ENCODE assay signal across 24 mouse cellular contexts in genomic region chr17:49124642-49125041, GRCm38 (mm10).
DNase-seq lines count a peak whose midpoint lies in the region; ATAC-seq and TF ChIP-seq lines count a peak whose summit lies in the region.
"Had no signal": no experiment of that assay in that cellular context is flagged by ENCODE, and none has a peak within 500 bp of the region (broad histone marks: within the 10 kb centered on the region; RNA-seq: fewer than 3 reads in every experiment).

No protein-coding gene starts in this region.

- TF ChIP-seq CTCF in forebrain, postnatal 0 days (IDR thresholded peaks at IDR 0.05; ENCODE audit: low read depth): no peak
- no peak for TF ChIP-seq CTCF in brain, embryonic 14.5 days (IDR thresholded peaks at IDR 0.05; ENCODE audit: borderline replicate concordance, extremely low read depth, insufficient read depth, insufficient read length)

- no peak overlapping the region for H3K27ac ChIP-seq in forebrain, embryonic 14.5 days (ENCODE audit: low read depth, low read length)
- no peak overlapping the region for H3K27ac ChIP-seq in forebrain, embryonic 11.5 days (ENCODE audit: low read depth, low read length)
- no peak overlapping the region for H3K27ac ChIP-seq in forebrain, postnatal 0 days (ENCODE audit: low read depth, low read length)
- H3K27ac ChIP-seq in forebrain, embryonic 12.5 days: no peak overlapping the region
- H3K27ac ChIP-seq: embryonic facial prominence, embryonic 13.5 days; embryonic facial prominence, embryonic 15.5 days; forebrain, embryonic 13.5 days had no signal

- H3K36me3 ChIP-seq in forebrain, embryonic 14.5 days (ENCODE audit: control insufficient read depth, insufficient read depth, low read length): no peaks in the 10 kb centered on the region
- no peaks in the 10 kb centered on the region for H3K36me3 ChIP-seq in forebrain, embryonic 11.5 days (ENCODE audit: control insufficient read depth, insufficient read depth, low read length)
- H3K36me3 ChIP-seq in forebrain, postnatal 0 days (ENCODE audit: insufficient read depth): no peaks in the 10 kb centered on the region
- no peaks in the 10 kb centered on the region for H3K36me3 ChIP-seq in forebrain, embryonic 12.5 days (replicated peaks)
- H3K36me3 ChIP-seq: embryonic facial prominence, embryonic 13.5 days; embryonic facial prominence, embryonic 15.5 days; G1E had no signal

- H3K27me3 ChIP-seq in forebrain, embryonic 14.5 days (replicated peaks; ENCODE audit: control insufficient read depth, insufficient read depth, low read length): no peaks in the 10 kb centered on the region
- H3K27me3 ChIP-seq in forebrain, embryonic 11.5 days (ENCODE audit: control insufficient read depth, insufficient read depth, low read length): no peaks in the 10 kb centered on the region
- H3K27me3 ChIP-seq in forebrain, postnatal 0 days (ENCODE audit: insufficient read depth, low read length): no peaks in the 10 kb centered on the region
- H3K27me3 ChIP-seq in forebrain, embryonic 12.5 days: no peaks in the 10 kb centered on the region
- H3K27me3 ChIP-seq: CH12.LX; embryonic facial prominence, embryonic 13.5 days; embryonic facial prominence, embryonic 15.5 days; forebrain, embryonic 13.5 days; Patski had no signal

- no peak overlapping the region for H3K9ac ChIP-seq in forebrain, embryonic 14.5 days (ENCODE audit: low read length)
- H3K9ac ChIP-seq in forebrain, embryonic 11.5 days (ENCODE audit: low read length): no peak overlapping the region
- no peak overlapping the region for H3K9ac ChIP-seq in forebrain, postnatal 0 days
- H3K9ac ChIP-seq in forebrain, embryonic 12.5 days: no peak overlapping the region
- H3K9ac ChIP-seq: embryonic facial prominence, embryonic 13.5 days; embryonic facial prominence, embryonic 15.5 days; forebrain, embryonic 13.5 days had no signal

- H3K4me3 ChIP-seq in forebrain, embryonic 14.5 days (ENCODE audit: low read depth, low read length): no peak overlapping the region
- H3K4me3 ChIP-seq in forebrain, embryonic 11.5 days (ENCODE audit: low read depth, low read length): no peak overlapping the region
- H3K4me3 ChIP-seq in forebrain, postnatal 0 days (ENCODE audit: low read depth, low read length): no peak overlapping the region
- H3K4me3 ChIP-seq in forebrain, embryonic 12.5 days (replicated peaks): no peak overlapping the region
- H3K4me3 ChIP-seq: embryonic facial prominence, embryonic 13.5 days; embryonic facial prominence, embryonic 15.5 days; erythroblast, embryonic 14.5 days; forebrain, embryonic 13.5 days had no signal

- no peaks in the 10 kb centered on the region for H3K9me3 ChIP-seq in forebrain, embryonic 14.5 days (replicated peaks; ENCODE audit: control insufficient read depth, low read length)
- no peaks in the 10 kb centered on the region for H3K9me3 ChIP-seq in forebrain, embryonic 11.5 days (ENCODE audit: control insufficient read depth, low read length)
- H3K9me3 ChIP-seq in forebrain, postnatal 0 days (ENCODE audit: low read length): no peaks in the 10 kb centered on the region
- no peaks in the 10 kb centered on the region for H3K9me3 ChIP-seq in forebrain, embryonic 12.5 days
- H3K9me3 ChIP-seq: embryonic facial prominence, embryonic 15.5 days; forebrain, embryonic 13.5 days had no signal

- WGBS in forebrain, embryonic 14.5 days: 75% methylated on average over 3 of the region's 3 CpGs
- 81% methylated on average over 3 of the region's 3 CpGs for WGBS in forebrain, embryonic 11.5 days
- 56% methylated on average over 3 of the region's 3 CpGs for whole genome bisulfite sequencing in forebrain, postnatal 0 days
- WGBS in forebrain, embryonic 12.5 days: 77% methylated on average over 3 of the region's 3 CpGs

- ATAC-seq in forebrain, embryonic 14.5 days: no peak
- no peak for ATAC-seq in forebrain, embryonic 11.5 days (replicated peaks; ENCODE audit: low FRiP score)
- ATAC-seq in forebrain, postnatal 0 days: peak; percentile 87
- no peak for ATAC-seq in forebrain, embryonic 12.5 days (ENCODE audit: low FRiP score)
- ATAC-seq: activated CD4-positive, CD25-positive, alpha-beta regulatory T cell, adult 4 months; CD4-positive, CD25-positive, alpha-beta regulatory T cell, adult 4 months; forebrain, embryonic 13.5 days; Patski had no signal

- H3K4me2 ChIP-seq in forebrain, embryonic 14.5 days (ENCODE audit: low read length): no peak overlapping the region
- no peak overlapping the region for H3K4me2 ChIP-seq in forebrain, embryonic 11.5 days (ENCODE audit: low read depth, low read length, severe bottlenecking)
- no peak overlapping the region for H3K4me2 ChIP-seq in forebrain, postnatal 0 days (ENCODE audit: low read depth)
- H3K4me2 ChIP-seq in forebrain, embryonic 12.5 days: no peak overlapping the region
- H3K4me2 ChIP-seq: embryonic facial prominence, embryonic 13.5 days; embryonic facial prominence, embryonic 15.5 days; forebrain, embryonic 13.5 days had no signal

- DNase-seq in forebrain, embryonic 14.5 days (ENCODE audit: low spot score): peak; percentile 46
- DNase-seq in forebrain, embryonic 11.5 days (ENCODE audit: low spot score): no peak
- DNase-seq in forebrain, postnatal 0 days: peak; percentile 43
- peak; percentile 41 for DNase-seq in brain, embryonic 14.5 days (ENCODE audit: low read depth)
- DNase-seq in cerebellum, postnatal 36 days: no peak
- DNase-seq: adrenal gland, adult 8-10 months; adrenal gland, postnatal 14 days; adrenal gland, postnatal 36 days; B cell, adult 2 months; cerebellum, adult 11-12 months; cerebellum, adult 2 months; cerebellum, adult 9-10 months; cerebellum, postnatal 25 days; embryo, embryonic 11 days had no signal

- no peak for TF ChIP-seq POLR2A in brain, embryonic 14.5 days (IDR thresholded peaks at IDR 0.05; ENCODE audit: borderline replicate concordance, extremely low read depth, insufficient read depth, insufficient read length, poor library complexity, severe bottlenecking)

- H3K4me1 ChIP-seq in forebrain, embryonic 14.5 days (ENCODE audit: control insufficient read depth, insufficient read depth, low read length): no peaks in the 10 kb centered on the region
- H3K4me1 ChIP-seq in forebrain, embryonic 11.5 days (replicated peaks; ENCODE audit: control insufficient read depth, insufficient read depth, low read length): no peaks in the 10 kb centered on the region
- no peaks in the 10 kb centered on the region for H3K4me1 ChIP-seq in forebrain, postnatal 0 days (ENCODE audit: insufficient read depth)
- no peaks in the 10 kb centered on the region for H3K4me1 ChIP-seq in forebrain, embryonic 12.5 days
- H3K4me1 ChIP-seq: embryonic facial prominence, embryonic 13.5 days; embryonic facial prominence, embryonic 15.5 days; forebrain, embryonic 13.5 days had no signal

Comparison
In these comparisons a context has a peak if more than half of its experiments do, and no peak if none do; other contexts are left out.
1. DNase-seq: peak in forebrain, embryonic 14.5 days (single experiment), forebrain, postnatal 0 days (single experiment) and brain, embryonic 14.5 days (single experiment); none in forebrain, embryonic 11.5 days (single experiment) and cerebellum, postnatal 36 days (0 of 2).